Mouse (Mus musculus): Measurements from ENCODE around the gene Stub1. TPM values are rescaled to one million over a fixed set of nuclear protein-coding genes. Genes with fewer than 3 reads are reported as not detected.

The Stub1 gene
- polyA plus RNA-seq, 1 experiment = 190 TPM

DNA sequence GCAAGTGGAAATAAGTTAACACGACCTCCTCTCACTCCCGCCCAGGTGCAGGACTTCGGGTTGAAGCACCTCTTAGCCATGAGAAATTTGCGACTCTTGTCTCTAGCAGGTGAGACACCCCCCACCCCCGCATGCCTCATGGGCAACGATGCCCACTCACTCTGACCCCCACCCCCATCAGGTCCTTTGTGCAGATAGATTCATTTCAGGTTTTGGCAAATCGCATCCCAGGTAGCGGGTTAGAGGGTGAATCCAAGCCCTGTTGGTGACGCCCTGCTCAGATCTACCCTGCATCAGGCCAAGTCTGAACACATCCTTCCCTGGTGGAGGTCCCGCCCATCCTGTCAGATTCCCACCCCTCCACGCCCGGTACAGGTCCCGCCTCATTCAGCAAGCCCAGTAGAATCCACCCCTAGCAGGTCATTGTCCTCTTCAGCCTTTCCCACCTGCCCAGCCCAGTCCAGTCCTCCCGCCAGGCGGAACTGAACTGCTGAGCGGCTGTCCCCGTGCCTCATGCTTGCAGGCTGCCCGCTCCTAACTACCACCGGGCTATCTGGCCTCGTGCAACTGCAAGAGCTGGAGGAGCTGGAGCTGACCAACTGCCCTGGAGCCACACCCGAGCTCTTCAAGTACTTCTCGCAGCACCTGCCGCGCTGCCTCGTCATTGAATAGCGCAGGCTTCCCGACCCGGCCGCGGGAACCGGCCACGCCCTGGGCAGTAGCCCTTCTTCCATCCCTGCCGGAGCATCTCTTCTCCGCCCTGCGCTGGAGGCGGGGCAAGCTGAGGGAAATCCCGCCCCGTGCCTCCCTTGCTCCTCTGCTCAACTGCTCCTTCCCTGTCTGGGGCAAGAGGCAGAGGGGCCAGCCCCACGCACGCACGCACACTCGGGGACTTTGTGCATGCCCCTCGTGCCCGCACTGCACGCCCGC, 14.1 kb downstream of the Stub1 start:
- H3K36me3 ChIP-seq (ENCODE audit: control insufficient read depth, insufficient read depth, low read length) = no peaks in the 10 kb centered on the region
- no peak overlapping the region for H3K4me3 ChIP-seq (ENCODE audit: control insufficient read depth, insufficient read depth, low read length)
- peaks cover 9% of the 10 kb centered on the region; the same call in 1 of the 2 replicates for H3K27me3 ChIP-seq (ENCODE audit: control insufficient read depth, insufficient read depth, low read length)
- no peak for DNase-seq
- peaks cover 9% of the 10 kb centered on the region for H3K4me1 ChIP-seq (replicated peaks; ENCODE audit: control insufficient read depth, insufficient read depth, low read length)
- no peak overlapping the region for H3K27ac ChIP-seq (ENCODE audit: control insufficient read depth, insufficient read depth, low read length)
- WGBS = 13% methylated on average over 46 of the region's 46 CpGs
- TF ChIP-seq CTCF (IDR thresholded peaks at IDR 0.05; ENCODE audit: borderline replicate concordance, control insufficient read depth, extremely low read depth, insufficient read depth, low read length, poor library complexity) (no peak), POLR2A (IDR thresholded peaks at IDR 0.05; ENCODE audit: control insufficient read depth, extremely low read depth, insufficient read depth, low read length, poor library complexity) (no peak)

GRCm38 (mm10) chr17:25817662-25818061, 15.5 kb downstream of the Stub1 start:
- Histone ChIP-seq H3K27me3 (ENCODE audit: control insufficient read depth, insufficient read depth, low read length) (peaks cover 9% of the 10 kb centered on the region; the same call in 1 of the 2 replicates), H3K4me3 (ENCODE audit: control insufficient read depth, insufficient read depth, low read length) (no peak overlapping the region), H3K27ac (ENCODE audit: control insufficient read depth, insufficient read depth, low read length) (no peak overlapping the region), H3K36me3 (ENCODE audit: control insufficient read depth, insufficient read depth, low read length) (no peaks in the 10 kb centered on the region), H3K4me1 (replicated peaks; ENCODE audit: control insufficient read depth, insufficient read depth, low read length) (no peaks in the 10 kb centered on the region)
- no peak for DNase-seq
- TF ChIP-seq CTCF (IDR thresholded peaks at IDR 0.05; ENCODE audit: borderline replicate concordance, control insufficient read depth, extremely low read depth, insufficient read depth, low read length, poor library complexity) (no peak), POLR2A (IDR thresholded peaks at IDR 0.05; ENCODE audit: control insufficient read depth, extremely low read depth, insufficient read depth, low read length, poor library complexity) (no peak)
- 80% methylated on average over 11 of the region's 11 CpGs for WGBS

DNA sequence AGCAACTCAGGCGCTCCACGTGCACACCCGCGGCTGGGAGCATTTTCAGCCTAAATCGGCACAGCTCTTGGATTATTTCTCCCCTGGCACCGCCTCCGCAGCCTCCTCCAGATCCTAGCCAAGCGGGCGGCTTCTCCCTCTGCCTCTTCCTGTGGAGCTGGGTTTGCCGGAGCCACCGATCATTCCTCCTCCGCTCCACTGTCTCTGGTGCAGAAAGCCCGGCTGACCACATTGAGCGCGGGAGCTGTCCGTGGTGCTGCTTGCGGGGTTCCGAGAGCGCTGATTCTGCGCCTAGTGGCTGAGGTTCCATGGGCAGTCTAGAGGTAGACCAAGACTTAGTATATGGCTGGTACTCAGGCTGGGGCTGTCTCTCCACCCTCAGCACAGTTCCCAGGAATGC, 19.7 kb downstream of the Stub1 start:
- H3K4me1 ChIP-seq (replicated peaks; ENCODE audit: control insufficient read depth, insufficient read depth, low read length) = no peaks in the 10 kb centered on the region
- DNase-seq = peak; percentile 77

DNA sequence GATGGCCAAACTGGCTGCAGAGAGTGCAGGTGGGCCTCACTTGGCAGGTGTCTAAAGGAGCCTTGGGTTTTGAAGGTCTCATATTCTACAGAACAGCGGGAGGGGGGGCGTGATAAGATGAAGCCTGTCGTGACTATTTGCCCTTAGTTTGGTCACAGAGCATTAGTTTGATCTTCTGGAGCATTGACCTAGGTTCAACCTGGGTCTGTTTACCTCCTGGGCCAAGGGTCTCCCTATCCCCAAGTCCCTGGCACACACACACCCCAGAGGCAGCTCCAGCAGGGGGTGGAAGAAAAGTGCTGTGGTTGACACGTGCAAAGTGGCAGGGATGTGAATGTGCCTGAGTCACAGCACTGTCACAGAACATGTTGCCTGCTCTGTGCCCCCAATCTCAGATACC, 22.3 kb downstream of the Stub1 start:
- TF ChIP-seq POLR2A (IDR thresholded peaks at IDR 0.05; ENCODE audit: control insufficient read depth, extremely low read depth, insufficient read depth, low read length, poor library complexity) (no peak), CTCF (IDR thresholded peaks at IDR 0.05; ENCODE audit: borderline replicate concordance, control insufficient read depth, extremely low read depth, insufficient read depth, low read length, poor library complexity) (no peak)
- H3K27me3 ChIP-seq (ENCODE audit: control insufficient read depth, insufficient read depth, low read length) = peaks cover 14% of the 10 kb centered on the region; the same call in 1 of the 2 replicates

More for the DNA sequence above, 19.7 kb downstream of the Stub1 start:
- 6% methylated on average over 20 of the region's 20 CpGs for WGBS
- no peak overlapping the region for H3K4me3 ChIP-seq (ENCODE audit: control insufficient read depth, insufficient read depth, low read length)
- no peaks in the 10 kb centered on the region for H3K36me3 ChIP-seq (ENCODE audit: control insufficient read depth, insufficient read depth, low read length)
- H3K27me3 ChIP-seq (ENCODE audit: control insufficient read depth, insufficient read depth, low read length) = peaks cover 13% of the 10 kb centered on the region; the same call in 1 of the 2 replicates
- H3K27ac ChIP-seq (ENCODE audit: control insufficient read depth, insufficient read depth, low read length) = no peak overlapping the region
- TF ChIP-seq CTCF (IDR thresholded peaks at IDR 0.05; ENCODE audit: borderline replicate concordance, control insufficient read depth, extremely low read depth, insufficient read depth, low read length, poor library complexity) (0 out of 2 replicates have a peak, but pooled peaks have one; percentile 54), POLR2A (IDR thresholded peaks at IDR 0.05; ENCODE audit: control insufficient read depth, extremely low read depth, insufficient read depth, low read length, poor library complexity) (no peak)

GRCm38 (mm10) chr17:25809606-25810340, 23.4 kb downstream of the Stub1 start:
- 0 out of 2 replicates have a peak overlapping the region, but pooled peaks have one; percentile 2 for H3K4me3 ChIP-seq (ENCODE audit: control insufficient read depth, insufficient read depth, low read length)
- peaks cover 14% of the 10 kb centered on the region; the same call in 1 of the 2 replicates for H3K27me3 ChIP-seq (ENCODE audit: control insufficient read depth, insufficient read depth, low read length)
- WGBS = 18% methylated on average over 25 of the region's 25 CpGs

More for the DNA sequence above, 22.3 kb downstream of the Stub1 start:
- H3K4me3 ChIP-seq (ENCODE audit: control insufficient read depth, insufficient read depth, low read length) = no peak overlapping the region
- no peaks in the 10 kb centered on the region for H3K4me1 ChIP-seq (replicated peaks; ENCODE audit: control insufficient read depth, insufficient read depth, low read length)
- H3K27ac ChIP-seq (ENCODE audit: control insufficient read depth, insufficient read depth, low read length) = no peak overlapping the region
- no peak for DNase-seq
- H3K36me3 ChIP-seq (ENCODE audit: control insufficient read depth, insufficient read depth, low read length) = no peaks in the 10 kb centered on the region
- WGBS = 65% methylated on average over 4 of the region's 4 CpGs

More at GRCm38 (mm10) chr17:25809606-25810340, 23.4 kb downstream of the Stub1 start:
- Histone ChIP-seq H3K27ac (ENCODE audit: control insufficient read depth, insufficient read depth, low read length) (no peak overlapping the region), H3K4me1 (replicated peaks; ENCODE audit: control insufficient read depth, insufficient read depth, low read length) (no peaks in the 10 kb centered on the region), H3K36me3 (ENCODE audit: control insufficient read depth, insufficient read depth, low read length) (no peaks in the 10 kb centered on the region)
- no peak for DNase-seq
- TF ChIP-seq CTCF (IDR thresholded peaks at IDR 0.05; ENCODE audit: borderline replicate concordance, control insufficient read depth, extremely low read depth, insufficient read depth, low read length, poor library complexity) (no peak), POLR2A (IDR thresholded peaks at IDR 0.05; ENCODE audit: control insufficient read depth, extremely low read depth, insufficient read depth, low read length, poor library complexity) (no peak)

Measured in thymus, adult 2 months (tissue).